Mouse (Mus musculus): Measurements from ENCODE around the gene Slc35b1.

Gene Slc35b1

GRCm38 (mm10) chr11:95384319-95384972, at the start of gene Slc35b1:
Gene Slc35b1, plus strand, starts transcription at chr11:95384692.
- DNase-seq = peak; percentile 98

- DNase-seq = peak; percentile 95
These were observed 47.8 kb upstream of the Slc35b1 start, which contains the start of gene Fam117a for GRCm38 (mm10) chr11:95336568-95337128. Gene Fam117a, plus strand, starts transcription at chr11:95337018.

GRCm38 (mm10) chr11:95337129-95337813, 47.2 kb upstream of the Slc35b1 start:
- peak; percentile 88 for DNase-seq

- no peak for DNase-seq
These were observed 46.6 kb upstream of the Slc35b1 start for GRCm38 (mm10) chr11:95337846-95338342.

GRCm38 (mm10) chr11:95339471-95340021, 44.9 kb upstream of the Slc35b1 start:
- peak; percentile 57 for DNase-seq

- DNase-seq = no peak
These were observed 44.2 kb upstream of the Slc35b1 start for GRCm38 (mm10) chr11:95340259-95340658.

- DNase-seq = no peak
These were observed 43.8 kb upstream of the Slc35b1 start for GRCm38 (mm10) chr11:95340664-95341063.

GRCm38 (mm10) chr11:95343180-95343579, 41.3 kb upstream of the Slc35b1 start:
- DNase-seq = no peak

GRCm38 (mm10) chr11:95344181-95344580, 40.3 kb upstream of the Slc35b1 start:
- no peak for DNase-seq

- DNase-seq = no peak
These were observed 34.2 kb upstream of the Slc35b1 start for GRCm38 (mm10) chr11:95350289-95350688.

- no peak for DNase-seq
These were observed 33.5 kb upstream of the Slc35b1 start for GRCm38 (mm10) chr11:95350960-95351359.

- no peak for DNase-seq
These were observed 31.8 kb upstream of the Slc35b1 start for GRCm38 (mm10) chr11:95352686-95353085.

- no peak for DNase-seq
These were observed 31.3 kb upstream of the Slc35b1 start for GRCm38 (mm10) chr11:95353226-95353625.

- no peak for DNase-seq
These were observed 30.1 kb upstream of the Slc35b1 start for GRCm38 (mm10) chr11:95354228-95354944.

GRCm38 (mm10) chr11:95354945-95355660, 29.4 kb upstream of the Slc35b1 start:
- no peak for DNase-seq

- DNase-seq = no peak
These were observed 28.9 kb upstream of the Slc35b1 start for GRCm38 (mm10) chr11:95355661-95356011.

GRCm38 (mm10) chr11:95356039-95356438, 28.5 kb upstream of the Slc35b1 start:
- DNase-seq = no peak

GRCm38 (mm10) chr11:95356469-95357273, 27.8 kb upstream of the Slc35b1 start:
- DNase-seq = no peak

- no peak for DNase-seq
These were observed 26.2 kb upstream of the Slc35b1 start for GRCm38 (mm10) chr11:95358263-95358662.

- DNase-seq = no peak
These were observed 20.1 kb upstream of the Slc35b1 start for GRCm38 (mm10) chr11:95364388-95364787.

GRCm38 (mm10) chr11:95365596-95365995, 18.9 kb upstream of the Slc35b1 start:
- no peak for DNase-seq
